Mouse (Mus musculus): Measurements from ENCODE around the gene Wdr5b. TPM values are rescaled to one million over a fixed set of nuclear protein-coding genes. Genes with fewer than 3 reads are reported as not detected.
"Not testable (repeated sequence)": the region's sequence is repeated elsewhere in the genome, so short reads cannot be mapped to it uniquely, and the experiment has no call there.

The Wdr5b gene
- total RNA-seq (2017) = 23.2 and 24.2 TPM in 2 replicates

DNA sequence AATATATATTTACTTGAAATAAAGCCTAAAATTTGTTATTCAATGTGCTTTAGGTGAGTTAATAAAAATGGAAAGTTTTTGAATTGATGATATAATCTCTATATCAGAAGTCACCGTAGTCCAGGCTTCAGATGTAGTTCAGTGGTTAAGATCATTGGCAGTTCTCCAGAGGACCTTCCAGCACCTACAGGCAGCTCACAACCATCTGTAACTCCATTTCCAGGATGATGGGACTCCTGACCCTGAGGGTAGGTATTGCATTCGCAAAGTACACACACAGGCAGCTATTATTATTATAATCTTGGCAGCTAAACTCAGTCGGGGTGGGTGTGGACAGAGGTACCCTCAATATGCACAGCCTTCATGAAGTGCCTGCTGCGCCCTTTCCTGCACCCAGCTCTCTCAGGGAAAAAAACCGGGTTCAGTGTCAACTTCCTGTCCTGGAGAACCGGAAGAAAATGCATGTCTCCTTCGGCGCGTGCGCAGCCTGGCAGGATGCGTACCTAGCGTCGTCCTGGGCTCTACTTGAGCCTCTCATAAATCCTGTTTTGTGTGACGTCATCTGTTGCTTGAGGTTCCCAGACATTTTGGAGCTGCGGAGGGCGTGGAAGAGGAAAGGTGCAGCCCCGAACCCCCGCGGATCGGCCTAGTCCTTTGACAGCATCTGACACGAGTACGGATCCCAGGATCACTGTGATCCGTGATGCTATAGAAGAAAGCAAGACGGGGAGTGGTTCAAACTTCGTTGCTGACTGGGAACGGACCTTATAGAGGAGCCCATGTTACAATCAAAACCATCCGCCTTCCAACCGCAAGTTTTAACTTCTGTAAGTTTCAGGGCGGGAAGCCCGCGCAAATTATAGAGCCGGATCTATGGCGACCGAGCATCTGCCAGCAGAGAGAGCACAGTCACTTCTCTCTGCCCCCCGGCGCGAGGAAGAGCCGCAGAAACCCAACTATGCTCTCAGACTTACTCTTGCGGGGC is at the start of gene Wdr5b:
Wdr5b (plus strand) TSS at position 551 of the 985 bp plus-strand sequence.
- ATAC-seq (ENCODE audit: extremely low read depth, insufficient number of reproducible peaks, low FRiP score, poor library complexity, severe bottlenecking) = peak; percentile 96

DNA sequence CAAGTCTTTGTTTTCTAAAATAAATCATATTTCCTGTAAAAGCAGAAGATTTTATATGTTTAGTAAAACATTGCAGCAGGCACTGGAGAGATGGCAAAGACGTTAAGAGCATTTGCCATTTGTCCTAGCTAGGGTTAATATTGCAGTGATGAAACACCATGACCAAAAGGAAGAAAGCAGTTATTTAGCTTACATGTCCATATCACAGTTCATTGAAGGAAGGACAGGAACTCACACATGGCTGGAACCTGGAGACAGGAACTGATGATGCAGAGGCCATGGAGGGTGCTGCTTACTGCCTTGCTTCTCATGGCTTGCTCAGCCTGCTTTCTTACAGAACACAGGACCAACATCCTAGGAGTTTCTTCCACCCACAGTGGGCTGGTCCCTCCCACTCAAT is 48.6 kb upstream of the Wdr5b start:
- no peak for ATAC-seq (ENCODE audit: extremely low read depth, insufficient number of reproducible peaks, low FRiP score, poor library complexity, severe bottlenecking)

DNA sequence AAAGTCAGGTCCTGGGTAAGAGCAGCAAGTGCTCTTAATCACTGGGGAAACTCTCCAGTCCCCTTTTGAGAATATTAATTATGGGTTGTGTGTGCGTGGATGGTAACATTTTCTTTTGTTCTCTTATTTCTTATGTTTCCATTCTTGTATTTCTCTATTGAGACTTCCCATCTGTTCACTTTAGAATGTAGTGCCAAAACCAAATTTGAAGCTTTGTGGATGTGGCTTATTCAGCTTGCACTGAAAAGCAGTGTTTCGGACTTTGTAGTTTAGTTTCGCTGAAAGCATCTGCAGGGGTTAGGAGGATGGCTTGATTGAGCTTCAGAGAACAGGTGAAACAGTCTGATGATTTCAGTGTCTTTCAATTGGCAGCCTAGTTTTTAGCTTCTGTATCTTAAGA is 47.7 kb upstream of the Wdr5b start:
- no peak for ATAC-seq (ENCODE audit: extremely low read depth, insufficient number of reproducible peaks, low FRiP score, poor library complexity, severe bottlenecking)

DNA sequence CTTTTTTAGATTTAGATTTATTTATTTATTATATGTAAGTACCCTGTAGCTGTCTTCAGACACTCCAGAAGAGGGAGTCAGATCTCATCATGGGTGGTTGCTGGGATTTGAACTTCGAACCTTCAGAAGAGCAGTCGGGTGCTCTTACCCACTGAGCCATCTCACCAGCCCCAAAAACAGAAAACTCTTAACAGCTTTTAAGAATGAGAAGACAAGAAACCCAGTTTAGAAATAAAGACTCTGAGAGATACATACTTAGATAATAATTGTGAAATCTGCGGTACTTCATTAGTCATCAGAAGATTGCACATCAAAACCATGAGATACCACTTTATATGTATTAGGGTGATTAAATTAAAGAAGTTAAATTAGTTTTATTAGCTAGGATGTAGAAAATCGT is 42.1 kb upstream of the Wdr5b start:
- ATAC-seq (ENCODE audit: extremely low read depth, insufficient number of reproducible peaks, low FRiP score, poor library complexity, severe bottlenecking) = not testable (repeated sequence)

- no peak for ATAC-seq (ENCODE audit: extremely low read depth, insufficient number of reproducible peaks, low FRiP score, poor library complexity, severe bottlenecking)
These were observed 32.6 kb upstream of the Wdr5b start for GRCm38 (mm10) chr16:36008396-36008795.

DNA sequence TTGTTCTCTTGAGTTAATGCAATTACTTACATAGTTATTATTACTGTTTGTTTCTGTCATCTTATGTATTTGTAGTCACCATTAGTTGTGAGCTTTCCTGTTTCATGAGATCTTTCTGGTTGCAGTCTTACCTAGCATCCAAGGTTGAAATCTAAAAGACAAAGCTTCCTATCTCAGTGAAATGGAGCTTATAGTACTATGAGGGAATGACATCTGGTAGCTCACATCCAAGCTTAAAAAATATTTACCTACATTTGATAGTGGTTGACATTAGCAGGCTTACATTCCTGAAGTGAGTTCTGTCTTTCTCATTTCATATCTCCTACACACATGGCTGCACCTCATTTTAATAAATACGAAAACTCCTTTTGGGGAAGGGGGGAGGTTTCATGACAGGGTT is 24.7 kb upstream of the Wdr5b start:
- no peak for ATAC-seq (ENCODE audit: extremely low read depth, insufficient number of reproducible peaks, low FRiP score, poor library complexity, severe bottlenecking)

DNA sequence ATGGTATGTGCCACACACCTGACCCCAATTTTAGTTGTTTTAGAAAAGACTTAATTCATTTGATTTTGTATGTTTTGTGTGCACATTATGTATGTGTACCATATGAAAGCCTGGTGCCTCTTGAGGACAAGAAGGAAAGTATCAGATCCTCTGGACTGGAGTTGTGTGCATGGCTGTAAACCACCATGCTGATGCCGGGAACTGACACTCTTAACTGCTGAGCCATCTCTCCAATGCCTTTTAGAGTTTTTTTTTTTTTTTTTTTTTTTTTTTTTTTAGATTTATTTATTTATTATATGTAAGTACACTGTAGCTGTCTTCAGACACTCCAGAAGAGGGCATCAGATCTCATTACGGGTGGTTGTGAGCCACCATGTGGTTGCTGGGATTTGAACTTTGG is 12.9 kb upstream of the Wdr5b start:
- ATAC-seq (ENCODE audit: extremely low read depth, insufficient number of reproducible peaks, low FRiP score, poor library complexity, severe bottlenecking) = not testable (repeated sequence)

DNA sequence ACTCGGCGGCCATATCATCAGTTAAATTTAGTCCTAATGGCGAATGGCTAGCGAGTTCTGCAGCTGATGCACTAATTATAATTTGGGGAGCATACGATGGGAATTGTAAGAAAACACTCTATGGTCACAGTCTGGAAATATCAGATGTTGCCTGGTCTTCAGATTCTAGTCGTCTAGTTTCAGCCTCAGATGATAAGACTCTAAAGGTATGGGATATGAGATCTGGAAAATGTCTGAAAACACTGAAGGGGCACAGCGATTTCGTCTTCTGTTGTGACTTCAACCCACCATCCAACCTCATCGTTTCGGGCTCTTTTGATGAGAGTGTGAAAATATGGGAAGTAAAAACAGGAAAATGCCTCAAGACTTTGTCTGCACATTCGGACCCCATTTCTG is 633 bp downstream of the Wdr5b start:
- no peak for ATAC-seq (ENCODE audit: extremely low read depth, insufficient number of reproducible peaks, low FRiP score, poor library complexity, severe bottlenecking)

- ATAC-seq (ENCODE audit: extremely low read depth, insufficient number of reproducible peaks, low FRiP score, poor library complexity, severe bottlenecking) = no peak
These were observed 2.1 kb downstream of the Wdr5b start for GRCm38 (mm10) chr16:36043073-36043472.

DNA sequence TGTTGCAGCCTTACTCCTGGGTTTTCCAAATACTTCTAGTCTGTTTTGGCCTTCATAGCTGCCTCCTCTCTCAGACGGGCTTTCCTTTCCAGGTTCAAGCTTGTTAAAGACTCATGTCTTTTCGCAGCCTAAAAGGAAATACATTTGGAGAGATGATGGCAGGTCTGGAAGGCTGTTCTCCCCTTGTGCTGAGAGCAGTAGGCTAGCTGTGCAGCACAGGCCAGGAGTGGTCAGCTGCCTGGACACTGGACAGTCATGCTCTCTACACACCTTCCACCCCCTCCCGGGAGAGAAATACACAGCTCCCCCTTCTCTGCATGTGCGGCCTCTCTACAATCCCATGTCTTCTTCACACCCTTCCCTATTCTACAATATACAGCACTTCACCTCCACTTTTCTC is 3.0 kb downstream of the Wdr5b start:
- ATAC-seq (ENCODE audit: extremely low read depth, insufficient number of reproducible peaks, low FRiP score, poor library complexity, severe bottlenecking) = no peak

DNA sequence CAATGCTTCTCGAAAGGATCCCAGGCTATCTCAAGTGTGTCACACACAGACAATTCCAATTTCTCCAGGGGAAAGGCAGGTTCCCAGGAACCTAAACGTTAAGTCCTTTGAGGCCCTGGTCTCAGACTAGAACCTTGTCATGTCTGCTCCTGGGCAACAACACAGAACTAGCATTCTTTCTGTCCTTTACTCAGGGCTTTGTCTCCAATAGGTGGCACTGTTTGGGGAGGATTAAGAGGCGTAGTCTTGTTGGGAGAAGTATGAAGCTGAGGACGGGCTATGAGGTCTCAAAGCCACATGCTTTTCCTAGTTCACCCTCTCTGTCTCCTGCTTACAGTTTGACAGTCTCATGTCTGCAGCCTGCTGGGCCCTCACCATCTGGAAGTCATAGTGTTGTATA is 6.5 kb downstream of the Wdr5b start:
- no peak for ATAC-seq (ENCODE audit: extremely low read depth, insufficient number of reproducible peaks, low FRiP score, poor library complexity, severe bottlenecking)

GRCm38 (mm10) chr16:36051491-36051890 is 10.5 kb downstream of the Wdr5b start:
- ATAC-seq (ENCODE audit: extremely low read depth, insufficient number of reproducible peaks, low FRiP score, poor library complexity, severe bottlenecking) = no peak

DNA sequence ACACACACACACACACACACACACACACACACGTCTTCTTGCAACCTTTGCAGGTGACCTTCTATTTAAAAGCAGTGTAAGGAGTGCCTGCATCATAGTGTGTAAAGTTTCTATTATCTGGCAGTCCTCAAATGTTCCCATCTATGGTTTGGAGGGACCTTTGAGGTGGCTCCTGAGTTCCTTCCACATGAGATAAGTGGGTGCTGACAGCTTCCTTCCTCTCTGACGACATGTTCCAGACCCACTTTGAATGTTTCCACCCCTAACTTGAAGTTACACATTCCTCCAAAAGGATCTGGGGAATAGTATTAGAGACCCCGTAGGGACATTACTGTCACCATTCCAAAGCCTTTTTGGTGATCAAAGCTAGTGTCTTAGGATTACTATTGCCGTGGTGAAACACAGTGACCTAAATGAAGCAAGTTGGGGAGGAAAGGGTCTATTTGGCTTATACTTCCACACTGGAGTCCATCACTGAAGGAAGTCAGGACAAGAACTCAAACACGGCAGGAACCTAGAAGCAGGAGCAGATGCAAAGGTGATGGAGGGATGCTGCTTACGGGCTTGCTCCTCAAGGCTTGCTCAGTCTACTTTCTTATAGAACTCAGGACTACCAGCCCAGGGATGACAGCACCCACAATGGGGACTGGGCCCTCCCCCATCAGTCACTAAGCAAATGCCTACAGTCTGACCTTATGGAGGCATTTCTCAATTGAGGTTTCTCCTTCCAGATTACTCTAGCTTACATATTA is 12.7 kb downstream of the Wdr5b start:
- no peak for ATAC-seq (ENCODE audit: extremely low read depth, insufficient number of reproducible peaks, low FRiP score, poor library complexity, severe bottlenecking)

DNA sequence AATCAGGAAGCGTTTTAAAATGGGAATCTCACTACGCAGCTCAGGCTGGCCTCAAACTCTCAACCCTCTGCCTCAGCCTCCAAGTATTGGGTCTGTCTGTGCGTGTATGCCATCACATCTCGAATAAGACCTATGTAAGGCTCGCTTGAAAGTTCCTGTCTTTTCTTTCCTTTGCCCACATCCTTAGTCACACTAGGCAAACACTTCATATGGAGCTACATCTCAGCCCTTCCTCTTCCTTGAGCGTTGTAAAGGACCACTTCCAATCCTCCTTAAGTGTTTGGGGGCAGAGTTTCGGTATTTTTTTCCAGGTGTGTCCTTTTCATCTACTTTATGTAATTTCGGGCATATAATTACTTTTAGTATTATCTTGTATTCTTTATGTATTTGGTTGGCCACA is 13.9 kb downstream of the Wdr5b start:
- ATAC-seq (ENCODE audit: extremely low read depth, insufficient number of reproducible peaks, low FRiP score, poor library complexity, severe bottlenecking) = no peak

DNA sequence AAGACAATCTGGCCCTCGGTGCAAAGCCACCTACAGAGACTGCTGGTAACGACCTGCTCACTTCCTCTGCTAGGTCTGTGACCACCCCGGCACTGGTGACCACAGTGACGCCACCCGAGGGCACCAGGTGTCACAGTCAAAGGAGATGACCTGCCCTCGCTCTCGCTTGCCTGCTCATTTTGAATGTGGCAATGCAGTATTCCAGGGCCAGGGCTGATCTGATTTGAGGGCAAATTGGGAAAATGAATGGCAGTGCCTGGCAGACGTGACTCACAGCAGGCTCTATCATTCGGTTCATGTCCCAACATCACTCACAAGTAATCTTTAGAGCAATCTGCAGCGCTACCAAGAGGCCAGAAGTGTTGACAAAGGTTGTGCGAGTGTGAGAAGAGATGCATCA is 15.4 kb downstream of the Wdr5b start:
- ATAC-seq (ENCODE audit: extremely low read depth, insufficient number of reproducible peaks, low FRiP score, poor library complexity, severe bottlenecking) = no peak

- ATAC-seq (ENCODE audit: extremely low read depth, insufficient number of reproducible peaks, low FRiP score, poor library complexity, severe bottlenecking) = no peak
These were observed 17.0 kb downstream of the Wdr5b start for GRCm38 (mm10) chr16:36057933-36058475.

DNA sequence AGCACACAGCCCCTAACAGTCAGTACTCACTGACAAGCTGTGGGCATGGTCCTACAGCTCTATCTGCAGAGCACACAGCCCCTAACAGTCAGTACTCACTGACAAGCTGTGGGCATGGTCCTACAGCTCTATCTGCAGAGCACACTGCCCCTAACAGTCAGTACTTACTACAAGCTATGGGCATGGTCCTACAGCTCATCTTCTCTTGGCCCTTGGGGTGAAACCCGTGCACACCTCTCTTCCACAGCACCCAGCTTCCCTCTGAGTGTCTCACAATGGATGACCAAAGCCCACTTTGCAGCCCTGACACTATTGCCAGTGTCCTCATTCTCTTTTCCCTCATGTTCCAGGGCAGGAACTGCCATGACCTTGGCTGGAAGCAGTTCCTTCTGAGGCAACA is 21.5 kb downstream of the Wdr5b start:
- not testable (repeated sequence) for ATAC-seq (ENCODE audit: extremely low read depth, insufficient number of reproducible peaks, low FRiP score, poor library complexity, severe bottlenecking)

- ATAC-seq (ENCODE audit: extremely low read depth, insufficient number of reproducible peaks, low FRiP score, poor library complexity, severe bottlenecking) = no peak
These were observed 22.3 kb downstream of the Wdr5b start for GRCm38 (mm10) chr16:36063315-36063714.

DNA sequence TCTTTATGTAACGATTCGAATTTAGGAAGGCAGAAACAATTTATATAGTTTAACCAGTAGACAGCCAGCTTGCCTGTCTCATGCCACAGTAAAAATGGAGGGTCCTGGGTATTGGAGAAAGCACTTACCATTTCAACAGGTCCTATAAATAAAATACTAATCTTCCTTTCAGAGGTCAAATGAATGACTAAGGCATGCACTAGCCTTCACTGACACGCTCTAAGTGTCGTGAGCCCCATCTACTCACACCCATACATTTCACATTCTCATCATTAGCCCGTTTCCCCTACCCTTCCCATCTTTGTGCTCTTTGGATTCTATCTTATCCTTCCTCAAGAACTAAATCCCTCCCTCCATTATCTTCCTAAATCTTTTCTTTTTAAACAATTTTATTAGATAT is 23.9 kb downstream of the Wdr5b start:
- ATAC-seq (ENCODE audit: extremely low read depth, insufficient number of reproducible peaks, low FRiP score, poor library complexity, severe bottlenecking) = no peak

GRCm38 (mm10) chr16:36067694-36068093 is 26.7 kb downstream of the Wdr5b start:
- no peak for ATAC-seq (ENCODE audit: extremely low read depth, insufficient number of reproducible peaks, low FRiP score, poor library complexity, severe bottlenecking)

All from neutrophil, adult 5-6 weeks (primary cell).